Mouse (Mus musculus): ENCODE results near the gene Lonrf2. TPM values are rescaled to one million over a fixed set of nuclear protein-coding genes. Genes with fewer than 3 reads are reported as not detected.

Gene Lonrf2
- total and polyA plus RNA-seq, 3 experiments, result not detected

DNA sequence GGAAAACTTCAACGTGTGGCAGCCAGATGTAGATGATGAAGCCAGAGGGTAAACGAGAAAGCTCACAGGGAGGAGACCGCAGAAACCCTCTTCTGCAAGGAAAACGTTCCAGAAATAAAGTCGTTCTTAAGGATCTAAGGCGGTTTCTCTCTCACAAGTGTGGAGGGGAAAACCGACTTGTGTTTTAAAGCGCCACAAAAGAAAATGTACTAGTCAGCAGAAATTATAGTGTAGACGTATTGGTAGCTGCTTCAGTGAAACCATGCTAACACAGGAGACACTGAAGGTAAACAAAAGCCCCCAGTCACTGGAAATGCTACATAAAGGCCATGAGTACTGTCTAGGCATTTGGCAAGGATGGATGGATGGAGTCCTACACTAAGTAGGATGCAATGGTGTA, 19.2 kb downstream of the Lonrf2 start:
- dilution Hi-C loops (cut with MboI; ENCODE audit: extremely low pct_ligation_motif_present, extremely low pct_unique_long_range_greater_than_20kb, low sequenced_read_pairs), result no loop called here
- no peaks in the 10 kb centered on the region for H3K36me3 ChIP-seq (replicated peaks in 1 of 2; ENCODE audit: control insufficient read depth in 1 of 2, insufficient read depth in 1 of 2, low read length in 1 of 2)
- H3K27me3 ChIP-seq (replicated peaks), result peaks cover 1% of the 10 kb centered on the region
- H3K4me3 ChIP-seq (replicated peaks in 1 of 3; ENCODE audit: low read depth in 2 of 3, low read length in 2 of 3, poor library complexity in 1 of 3), result no peak overlapping the region
- no peak overlapping the region for H3K4me2 ChIP-seq (ENCODE audit: insufficient read depth, low read depth, poor library complexity, severe bottlenecking)
- DNase-seq (ENCODE audit: extremely low read depth), result no peak
- no peak overlapping the region for H3K27ac ChIP-seq (ENCODE audit: insufficient read depth, low read depth)
- peaks cover 0 to 2% of the 10 kb centered on the region in 2 experiments; a peak in 1 of 4 replicates for H3K4me1 ChIP-seq (ENCODE audit: control insufficient read depth in 1 of 2, insufficient read depth in 2 of 2)
- in situ Hi-C loops (cut with MboI; ENCODE audit: low pct_ligation_motif_present, low pct_unique_long_range_greater_than_20kb, low sequenced_read_pairs), result no loop called here
- TF ChIP-seq HCFC1 (IDR thresholded peaks at IDR 0.05; ENCODE audit: low read depth, low read length) (no peak), MAFK (IDR thresholded peaks at IDR 0.05; ENCODE audit: insufficient replicate concordance, low read length) (peak; percentile 71), ETS1 (conservative IDR thresholded peaks at IDR 0.05; ENCODE audit: low read depth, low read length) (no peak)
- no peak overlapping the region for H3K9ac ChIP-seq (ENCODE audit: insufficient read depth, low read depth)
- no peaks in the 10 kb centered on the region for H3K9me3 ChIP-seq (replicated peaks; ENCODE audit: low read length)
- no peaks in the 10 kb centered on the region for H3K79me2 ChIP-seq (replicated peaks; ENCODE audit: control insufficient read depth, extremely low read depth, insufficient read depth, poor library complexity, severe bottlenecking)

DNA sequence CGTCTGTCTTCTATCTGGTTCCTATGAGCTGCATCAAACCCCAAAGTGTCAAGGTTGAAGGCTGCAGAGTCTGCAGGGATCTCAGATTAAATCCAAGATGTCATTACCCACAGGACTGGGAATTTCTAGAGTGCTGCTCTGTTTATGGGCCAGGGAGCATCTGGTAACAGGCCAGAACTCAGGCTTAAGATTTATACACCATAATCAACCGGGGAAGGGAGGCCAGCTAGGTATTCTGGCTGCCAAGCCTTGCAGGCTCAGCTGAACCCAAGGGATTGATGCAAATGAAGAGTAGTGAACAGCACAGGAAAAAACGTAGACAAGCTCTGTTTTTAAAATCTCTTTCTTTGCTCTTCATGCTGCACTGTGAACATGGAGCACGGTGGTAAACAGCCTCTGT, 20.2 kb downstream of the Lonrf2 start:
- no peak overlapping the region for H3K4me3 ChIP-seq (replicated peaks in 1 of 3; ENCODE audit: low read depth in 2 of 3, low read length in 2 of 3, poor library complexity in 1 of 3)
- dilution Hi-C loops (cut with MboI; ENCODE audit: extremely low pct_ligation_motif_present, extremely low pct_unique_long_range_greater_than_20kb, low sequenced_read_pairs), result no loop called here
- no peak overlapping the region for H3K27ac ChIP-seq (ENCODE audit: insufficient read depth, low read depth)
- TF ChIP-seq GABPA (IDR thresholded peaks at IDR 0.05; ENCODE audit: insufficient replicate concordance, low read depth, low read length), result no peak
- TF ChIP-seq BHLHE40 (IDR thresholded peaks at IDR 0.05; ENCODE audit: low read depth, low read length), result no peak
- no peak for TF ChIP-seq RCOR1 (conservative IDR thresholded peaks at IDR 0.05; ENCODE audit: low read depth, low read length)
- no peak for TF ChIP-seq CHD1 (IDR thresholded peaks at IDR 0.05; ENCODE audit: low read depth, low read length)
- TF ChIP-seq MXI1 (IDR thresholded peaks at IDR 0.05; ENCODE audit: low read depth, low read length), result no peak
- no peak for TF ChIP-seq ELF1 (IDR thresholded peaks at IDR 0.05; ENCODE audit: low read depth, low read length)
- TF ChIP-seq EP300 (IDR thresholded peaks at IDR 0.05; ENCODE audit: low read length), result no peak
- no peak for TF ChIP-seq ZKSCAN1 (IDR thresholded peaks at IDR 0.05; ENCODE audit: borderline replicate concordance, low read depth, low read length)
- no peaks in the 10 kb centered on the region for H3K9me3 ChIP-seq (replicated peaks; ENCODE audit: low read length)
- in situ Hi-C loops (cut with MboI; ENCODE audit: low pct_ligation_motif_present, low pct_unique_long_range_greater_than_20kb, low sequenced_read_pairs), result no loop called here
- H3K79me2 ChIP-seq (replicated peaks; ENCODE audit: control insufficient read depth, extremely low read depth, insufficient read depth, poor library complexity, severe bottlenecking), result no peaks in the 10 kb centered on the region
- no peaks in the 10 kb centered on the region for H3K4me1 ChIP-seq (ENCODE audit: control insufficient read depth in 1 of 2, insufficient read depth in 2 of 2)
- no peak for DNase-seq (ENCODE audit: extremely low read depth)
- no peak overlapping the region for H3K4me2 ChIP-seq (ENCODE audit: insufficient read depth, low read depth, poor library complexity, severe bottlenecking)
- peaks cover 1% of the 10 kb centered on the region for H3K27me3 ChIP-seq (replicated peaks)
- no peak overlapping the region for H3K9ac ChIP-seq (ENCODE audit: insufficient read depth, low read depth)
- H3K36me3 ChIP-seq (replicated peaks in 1 of 2; ENCODE audit: control insufficient read depth in 1 of 2, insufficient read depth in 1 of 2, low read length in 1 of 2), result no peaks in the 10 kb centered on the region

DNA sequence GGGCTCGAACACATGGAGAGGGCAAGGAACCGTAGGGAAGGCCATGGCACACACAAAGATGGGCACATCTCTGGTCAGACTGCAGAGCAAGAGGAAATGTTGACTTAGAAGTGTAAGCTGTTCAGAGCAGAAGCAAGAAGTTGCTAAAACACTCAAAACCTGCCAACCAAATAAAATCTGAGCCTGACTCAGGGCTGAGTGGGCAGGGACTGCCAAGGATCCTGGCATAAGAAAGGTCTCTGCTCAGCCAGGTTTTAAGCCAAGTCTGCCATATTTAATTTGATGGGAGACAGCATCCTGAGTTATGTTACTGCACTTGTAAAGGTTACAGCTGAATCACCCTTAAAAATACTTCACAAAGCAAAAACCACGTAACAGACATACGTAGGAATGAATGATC, 29.4 kb downstream of the Lonrf2 start:
- H3K9ac ChIP-seq (ENCODE audit: insufficient read depth, low read depth), result no peak overlapping the region
- no peaks in the 10 kb centered on the region for H3K9me3 ChIP-seq (replicated peaks; ENCODE audit: low read length)
- H3K79me2 ChIP-seq (replicated peaks; ENCODE audit: control insufficient read depth, extremely low read depth, insufficient read depth, poor library complexity, severe bottlenecking), result no peaks in the 10 kb centered on the region
- no peak overlapping the region for H3K4me2 ChIP-seq (ENCODE audit: insufficient read depth, low read depth, poor library complexity, severe bottlenecking)
- no peaks in the 10 kb centered on the region for H3K4me1 ChIP-seq (ENCODE audit: control insufficient read depth in 1 of 2, insufficient read depth in 2 of 2)
- H3K27ac ChIP-seq (ENCODE audit: insufficient read depth, low read depth), result no peak overlapping the region
- dilution Hi-C loops (cut with MboI; ENCODE audit: extremely low pct_ligation_motif_present, extremely low pct_unique_long_range_greater_than_20kb, low sequenced_read_pairs), result no loop called here
- no peak for TF ChIP-seq E2F4 (IDR thresholded peaks at IDR 0.05; ENCODE audit: insufficient replicate concordance, low read depth, low read length)
- H3K4me3 ChIP-seq (replicated peaks in 1 of 3; ENCODE audit: low read depth in 2 of 3, low read length in 2 of 3, poor library complexity in 1 of 3), result no peak overlapping the region
- H3K27me3 ChIP-seq (replicated peaks), result no peaks in the 10 kb centered on the region
- H3K36me3 ChIP-seq (replicated peaks in 1 of 2; ENCODE audit: control insufficient read depth in 1 of 2, insufficient read depth in 1 of 2, low read length in 1 of 2), result no peaks in the 10 kb centered on the region
- in situ Hi-C loops (cut with MboI; ENCODE audit: low pct_ligation_motif_present, low pct_unique_long_range_greater_than_20kb, low sequenced_read_pairs), result no loop called here
- no peak for DNase-seq (ENCODE audit: extremely low read depth)
